ENCODE assay signal across 8 mouse cellular contexts in the genomic region with DNA sequence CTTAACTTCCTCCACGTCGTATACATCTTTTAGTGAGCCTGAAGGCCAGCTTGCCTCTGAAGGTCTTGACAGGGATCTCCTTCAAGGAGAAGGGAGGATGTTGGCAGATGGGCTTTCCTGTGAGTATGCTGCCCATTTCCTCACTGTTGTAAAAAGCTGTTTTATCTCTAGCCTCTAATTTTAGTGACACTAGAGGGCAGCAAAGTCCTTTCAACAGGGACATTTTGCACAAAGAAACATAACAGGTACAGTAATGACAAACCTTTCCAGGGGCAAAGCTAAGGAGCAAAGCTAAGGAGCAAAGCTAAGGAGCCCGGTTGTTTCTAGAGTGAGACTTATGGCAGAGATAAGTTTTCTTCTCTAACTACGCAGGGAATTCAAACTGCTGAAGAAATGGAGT. TPM values are rescaled to one million over a fixed set of nuclear protein-coding genes. Genes with fewer than 3 reads are reported as not detected.
DNase-seq lines count a peak whose midpoint lies in the region; ATAC-seq and TF ChIP-seq lines count a peak whose summit lies in the region.
"Had no signal": no experiment of that assay in that cellular context is flagged by ENCODE, and none has a peak within 500 bp of the region (broad histone marks: within the 10 kb centered on the region; RNA-seq: fewer than 3 reads in every experiment).

No protein-coding gene starts in this region.

- H3K9ac ChIP-seq in ES-E14 (ENCODE audit: insufficient read depth, low read depth, low read length, poor library complexity, severe bottlenecking) = no peak overlapping the region
- H3K9ac ChIP-seq in forebrain, embryonic 13.5 days = no peak overlapping the region

- peak; percentile 55 for TF ChIP-seq CTCF in brain, embryonic 14.5 days (IDR thresholded peaks at IDR 0.05; ENCODE audit: borderline replicate concordance, extremely low read depth, insufficient read depth, insufficient read length)

- TF ChIP-seq POLR2A in brain, embryonic 14.5 days (IDR thresholded peaks at IDR 0.05; ENCODE audit: borderline replicate concordance, extremely low read depth, insufficient read depth, insufficient read length, poor library complexity, severe bottlenecking) = no peak

- DNase-seq in left cerebral cortex, adult 11 months (ENCODE audit: low spot score) = peak; percentile 32
- no peak for DNase-seq in left cerebral cortex, postnatal 4 days
- DNase-seq in ES-E14 (ENCODE audit: low read depth, low spot score) = peak; percentile 21
- DNase-seq in brain, embryonic 14.5 days (ENCODE audit: low read depth) = peak; percentile 85
- DNase-seq in layer of hippocampus, adult 9-10 months (ENCODE audit: low spot score) = peak; percentile 71

- no peak overlapping the region for H3K27ac ChIP-seq in ES-E14 (ENCODE audit: insufficient read depth, low read depth, low read length, poor library complexity, severe bottlenecking)
- H3K27ac ChIP-seq in forebrain, embryonic 13.5 days = no peak overlapping the region
- H3K27ac ChIP-seq: macrophage had no signal

- H3K4me3 ChIP-seq in ES-E14 (ENCODE audit: insufficient read depth in 1 of 2, low read depth in 1 of 2, low read length in 2 of 2, poor library complexity in 1 of 2, severe bottlenecking in 1 of 2) = no peak overlapping the region
- H3K4me3 ChIP-seq in forebrain, embryonic 13.5 days = no peak overlapping the region

- no peak for ATAC-seq in granulocyte monocyte progenitor cell, adult 5-6 weeks (replicated peaks; ENCODE audit: poor library complexity, severe bottlenecking)
- no peak for ATAC-seq in forebrain, embryonic 13.5 days

- 55% methylated on average over 4 of the region's 4 CpGs for WGBS in forebrain, embryonic 13.5 days

- in situ Hi-C loops in ES-E14 (cut with MboI; ENCODE audit: low sequenced_read_pairs in 2 of 2, unreplicated experiment in 2 of 2) = no loop called here

- H3K4me2 ChIP-seq in forebrain, embryonic 13.5 days = no peak overlapping the region

- H3K9me3 ChIP-seq in ES-E14 (ENCODE audit: control insufficient read depth, insufficient read depth, low read depth, low read length) = no peaks in the 10 kb centered on the region
- H3K9me3 ChIP-seq in forebrain, embryonic 13.5 days (replicated peaks) = no peaks in the 10 kb centered on the region

- no peaks in the 10 kb centered on the region for H3K4me1 ChIP-seq in ES-E14 (ENCODE audit: control insufficient read depth in 2 of 2, insufficient read depth in 2 of 2, low read length in 2 of 2, poor library complexity in 1 of 2)
- H3K4me1 ChIP-seq in forebrain, embryonic 13.5 days = no peaks in the 10 kb centered on the region

- H3K27me3 ChIP-seq in forebrain, embryonic 13.5 days = no peaks in the 10 kb centered on the region

- intact Hi-C loops in left cerebral cortex, postnatal 4 days (cut with DNase I) = loop anchor here (10.0 kb wide), 1 partner anchor 1967 kb away; no protein-coding TSS in a partner anchor

- H3K36me3 ChIP-seq in ES-E14 (ENCODE audit: control insufficient read depth, insufficient read depth, low read length, poor library complexity, severe bottlenecking) = no peaks in the 10 kb centered on the region
- no peaks in the 10 kb centered on the region for H3K36me3 ChIP-seq in forebrain, embryonic 13.5 days (ENCODE audit: poor library complexity, severe bottlenecking)

TF ChIP-seq in ES-E14, 5 proteins besides CTCF, POLR2A, EP300 and RAD21:
- TF ChIP-seq ZC3H11A (IDR thresholded peaks at IDR 0.05; ENCODE audit: borderline replicate concordance, low read depth, low read length) (peak; percentile 50; the same call in 1 of the 2 replicates), CHD2 (IDR thresholded peaks at IDR 0.05; ENCODE audit: low read depth, low read length) (no peak)

RNA-seq across cellular contexts. Expression of gene Kbtbd8, which starts 59.0 kb away (rescaled TPM):
- total RNA-seq in left cerebral cortex, postnatal 4 days (2021) = 10 to 100 TPM in 1 of 2 experiments, 1 to 10 TPM in 1; 8.0 to 10.5 TPM
- 17.7 and 21.6 TPM in 2 replicates for total RNA-seq in ES-E14 (2012; rRNA removed)
- polyA plus RNA-seq in brain, embryonic 14.5 days (2012; rRNA removed) = 3.3 and 3.5 TPM in 2 replicates
- total RNA-seq in granulocyte monocyte progenitor cell, adult 5-6 weeks (2014; fragmentation: Nextera tagmentation) = 6.4 and 9.8 TPM in 2 replicates
- 7.2 and 8.1 TPM in 2 replicates for total RNA-seq in granulocyte monocyte progenitor cell, adult 5-6 weeks (2017)
- 5.8 and 6.4 TPM in 2 replicates for polyA plus RNA-seq in forebrain, embryonic 13.5 days (2015; fragmentation: Nextera tagmentation; extraction: Ambion mirVana)
